Mouse (Mus musculus) erythroblast, embryonic 14.5 days (primary cell): ENCODE measurements at regions not wholly inside any gene's neighbourhood (a gene's known extent, or its start where the extent isn't known, plus 50 kb on each side); places are given as distances from the start of the nearest gene placed in this dataset.

Source experiments
- GATA1 ChIP-seq: IDR thresholded peaks from 2 replicates; pipeline ENCODE4 v1.6.1; 2012; ENCODE audit warnings: low read length, inconsistent platforms, mixed read lengths
- TAL1 ChIP-seq: IDR thresholded peaks from 3 replicates; pipeline ENCODE4 v1.6.1; 2012; ENCODE audit warnings: low read length, inconsistent platforms, mixed read lengths

- TF ChIP-seq TAL1 (no peak), GATA1 (no peak)
Observed at GRCm38 (mm10) chr4:9073736-9074428, 835.0 kb upstream of the Car8 start.
